Mouse (Mus musculus): ENCODE measurements around the gene Dimt1.
"Not testable (repeated sequence)": the region's sequence is repeated elsewhere in the genome, so short reads cannot be mapped to it uniquely, and the experiment has no call there.

Dimt1 gene

GRCm38 (mm10) chr13:106946594-106947540 is at the start of gene Dimt1:
Gene Dimt1, plus strand, starts transcription at chr13:106947127.
- peak; percentile 94 for DNase-seq

DNA sequence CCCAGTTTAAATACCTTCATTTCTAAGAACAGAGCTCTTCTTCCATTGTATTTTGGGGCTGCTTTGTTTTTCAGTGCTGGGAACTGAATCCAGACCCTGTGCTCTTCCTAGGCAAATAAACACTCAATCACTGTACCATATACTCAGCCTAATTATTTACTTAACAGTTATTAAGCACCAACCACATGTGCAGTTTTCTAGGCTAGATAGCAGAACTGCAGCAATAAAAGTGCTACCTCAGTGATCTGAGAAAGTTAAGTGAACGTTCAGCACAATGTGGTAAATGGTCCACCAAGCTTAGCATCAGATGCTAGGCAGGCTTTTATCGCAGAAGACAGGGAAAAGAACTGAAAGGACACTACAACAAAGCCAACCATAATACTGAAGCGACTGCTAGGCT is 42.3 kb upstream of the Dimt1 start:
- no peak for DNase-seq

DNA sequence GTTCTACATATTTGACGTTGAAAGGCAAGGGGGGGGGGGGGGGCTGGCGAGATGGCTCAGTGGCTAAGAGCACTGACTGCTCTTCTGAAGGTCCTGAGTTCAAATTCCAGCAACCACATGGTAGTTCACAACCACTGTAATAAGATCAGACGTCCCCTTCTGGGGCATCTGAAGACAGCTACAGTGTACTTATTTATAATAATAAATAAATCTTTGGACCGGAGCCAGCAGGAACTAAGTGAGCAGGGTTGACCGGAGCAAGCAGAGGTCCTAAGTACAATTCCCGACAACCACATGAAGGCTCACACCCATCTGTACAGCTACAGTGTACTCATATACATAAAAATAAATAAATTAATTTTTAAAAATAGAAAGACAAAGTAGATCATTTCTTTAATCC is 41.8 kb upstream of the Dimt1 start:
- not testable (repeated sequence) for DNase-seq

- DNase-seq = no peak
Observed at GRCm38 (mm10) chr13:106907273-106907672, 39.7 kb upstream of the Dimt1 start.

DNA sequence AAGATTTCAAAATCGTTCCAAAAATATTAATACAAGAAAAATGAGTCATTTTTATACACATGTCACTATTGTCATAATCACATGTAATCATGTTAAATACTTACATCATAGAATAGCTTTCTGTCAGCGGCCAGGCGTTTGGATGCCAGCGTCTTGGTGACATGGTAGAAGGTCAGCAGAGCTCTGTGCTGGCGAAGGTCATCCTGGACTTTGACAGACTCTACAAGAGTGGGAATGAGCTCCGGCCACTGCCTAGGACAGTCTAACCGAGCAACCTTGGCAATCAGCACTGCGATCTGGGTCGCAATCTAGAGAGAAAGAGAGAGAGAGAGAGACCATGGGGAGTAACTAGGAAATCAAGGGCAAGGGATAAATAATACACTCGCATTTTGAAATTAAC is 36.8 kb upstream of the Dimt1 start:
- DNase-seq = no peak

DNA sequence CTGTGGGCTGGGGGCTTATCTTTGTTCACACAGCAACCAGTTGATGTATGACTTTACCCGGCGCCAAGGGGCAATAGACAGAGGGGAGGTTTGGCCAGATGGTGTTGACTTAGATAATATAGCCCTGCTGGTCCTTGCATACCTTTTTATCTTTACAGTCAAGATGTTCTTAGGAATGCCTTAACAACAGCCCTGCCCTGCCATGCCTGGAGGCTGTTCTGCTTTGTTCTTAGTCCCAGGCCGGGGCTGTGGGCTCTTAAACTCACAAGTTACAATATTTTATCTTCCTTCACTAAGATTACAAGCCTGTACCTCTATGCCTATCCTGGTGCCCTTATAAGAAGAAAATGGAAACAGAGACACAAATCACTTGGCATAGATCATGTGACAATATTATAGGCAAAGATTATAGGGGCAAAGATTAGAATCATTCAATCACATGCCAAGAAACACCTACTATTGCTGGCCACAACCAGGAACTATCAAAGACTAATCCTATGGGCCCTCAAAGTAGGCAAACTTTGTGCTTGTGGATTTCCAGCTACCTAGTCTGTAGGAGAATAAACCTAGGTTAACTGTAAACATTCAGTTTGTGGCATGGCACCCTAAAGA is 33.7 kb upstream of the Dimt1 start:
- no peak for DNase-seq

GRCm38 (mm10) chr13:106918322-106919050 is 28.4 kb upstream of the Dimt1 start:
- peak; percentile 7 for DNase-seq

GRCm38 (mm10) chr13:106925921-106926320 is 21.0 kb upstream of the Dimt1 start:
- DNase-seq = not testable (repeated sequence)

- DNase-seq = no peak
Observed at GRCm38 (mm10) chr13:106928296-106928695, 18.6 kb upstream of the Dimt1 start.

GRCm38 (mm10) chr13:106929201-106929600 is 17.7 kb upstream of the Dimt1 start:
- peak; percentile 33 for DNase-seq

DNA sequence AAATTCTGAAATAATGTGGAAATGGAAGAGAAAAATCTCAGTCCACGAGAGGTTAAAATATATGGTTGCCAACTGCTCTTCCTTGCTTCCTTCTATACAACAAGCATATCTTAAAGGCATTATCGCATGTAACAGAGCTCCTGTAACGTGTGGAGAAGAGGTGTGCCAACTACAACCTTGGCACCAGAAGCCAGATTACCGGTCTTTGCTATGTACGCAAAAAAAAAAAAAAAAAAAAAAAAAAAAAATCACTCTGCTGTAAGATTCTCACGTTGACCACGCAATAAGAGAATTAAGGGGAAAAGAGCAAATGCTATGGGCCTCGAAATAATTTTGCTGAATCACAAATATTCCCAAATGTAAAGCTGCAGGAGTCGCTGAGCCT is 11.1 kb upstream of the Dimt1 start:
- no peak for DNase-seq

DNA sequence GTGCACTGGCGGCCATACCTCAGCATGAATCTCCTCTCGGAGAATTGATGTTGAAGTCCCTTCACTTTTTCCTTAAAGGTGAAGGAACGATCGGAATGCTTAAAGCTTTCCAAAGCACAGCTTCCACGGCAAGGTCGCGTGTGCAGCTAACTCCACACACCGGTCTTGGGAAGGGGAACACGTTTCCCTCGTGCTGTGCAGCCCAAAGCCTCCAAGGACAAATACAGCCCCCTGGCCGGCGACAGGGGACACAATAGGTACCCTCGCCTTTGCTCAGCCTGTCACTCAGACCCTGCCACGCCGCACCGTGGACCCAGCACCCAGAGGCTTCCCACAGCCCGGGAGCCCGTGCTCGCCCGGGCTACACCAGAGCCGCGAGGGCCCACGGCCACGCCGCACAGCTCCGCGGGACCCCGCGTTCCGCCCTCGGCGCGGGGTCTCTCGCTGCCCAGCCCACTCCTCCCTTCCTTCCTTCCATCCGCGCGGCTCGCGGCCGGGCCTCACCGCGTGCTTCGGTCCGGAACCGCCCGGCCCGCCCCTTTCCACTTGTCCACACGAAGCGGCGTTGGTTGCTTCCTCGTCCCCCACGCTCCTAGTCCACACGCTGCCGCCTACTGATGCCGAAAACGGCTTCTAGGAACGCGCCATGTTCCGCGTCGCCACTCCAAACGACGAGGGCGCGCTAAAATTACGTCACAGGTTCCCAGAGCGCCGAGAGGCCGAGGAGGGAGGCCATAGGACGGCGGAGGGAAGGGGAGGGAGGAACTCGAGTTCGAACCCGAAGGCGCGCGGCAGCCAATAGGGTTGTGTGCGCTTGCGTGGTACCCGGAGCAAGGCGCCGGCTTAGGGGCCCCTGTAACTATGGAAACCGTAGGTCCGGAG is 10.4 kb upstream of the Dimt1 start, which contains the start of gene Ipo11:
Ipo11 (minus strand) TSS at position 703 of the 882 bp plus-strand sequence.
- DNase-seq = peak; percentile 92

GRCm38 (mm10) chr13:106937138-106937472 is 9.8 kb upstream of the Dimt1 start:
- no peak for DNase-seq

DNA sequence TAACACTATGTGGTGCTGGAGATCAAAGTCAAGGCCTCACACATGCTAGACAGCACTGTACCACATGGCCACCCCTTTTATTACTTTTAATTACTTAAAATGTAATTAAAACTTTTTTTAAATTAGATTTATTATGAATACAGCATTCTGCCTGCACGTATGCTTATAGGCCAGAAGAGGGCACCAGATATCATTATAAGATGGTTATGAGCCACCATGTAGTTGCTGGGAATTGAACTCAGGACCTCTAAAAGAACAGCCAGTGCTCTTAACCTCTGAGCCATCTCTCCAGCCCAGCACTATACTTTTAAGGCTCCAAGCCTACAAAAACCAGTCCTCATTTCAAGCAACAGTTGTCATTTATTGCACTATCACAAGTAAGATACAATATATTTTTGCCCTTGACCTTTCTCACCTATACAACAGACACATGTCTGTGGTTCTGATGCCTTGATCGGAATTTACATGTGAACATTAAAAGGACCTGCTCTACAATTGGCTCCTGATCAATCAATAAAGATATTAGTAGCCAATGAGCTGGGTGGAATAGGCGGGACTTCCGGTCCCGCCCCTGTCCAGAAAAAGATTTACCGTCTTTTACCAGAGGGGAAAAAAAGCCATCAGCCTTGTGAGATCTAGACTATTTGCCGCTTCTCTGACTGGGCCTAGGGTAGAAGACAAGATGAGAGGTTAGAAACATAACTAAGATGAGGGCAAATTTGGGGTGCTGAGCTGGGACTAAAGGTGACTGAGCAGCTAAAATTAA is 5.5 kb upstream of the Dimt1 start:
- no peak for DNase-seq

GRCm38 (mm10) chr13:106942721-106943120 is 4.2 kb upstream of the Dimt1 start:
- DNase-seq = no peak

GRCm38 (mm10) chr13:106945518-106945917 is 1.4 kb upstream of the Dimt1 start:
- DNase-seq = no peak

GRCm38 (mm10) chr13:106947583-106947982 is 656 bp downstream of the Dimt1 start:
- DNase-seq = no peak

DNA sequence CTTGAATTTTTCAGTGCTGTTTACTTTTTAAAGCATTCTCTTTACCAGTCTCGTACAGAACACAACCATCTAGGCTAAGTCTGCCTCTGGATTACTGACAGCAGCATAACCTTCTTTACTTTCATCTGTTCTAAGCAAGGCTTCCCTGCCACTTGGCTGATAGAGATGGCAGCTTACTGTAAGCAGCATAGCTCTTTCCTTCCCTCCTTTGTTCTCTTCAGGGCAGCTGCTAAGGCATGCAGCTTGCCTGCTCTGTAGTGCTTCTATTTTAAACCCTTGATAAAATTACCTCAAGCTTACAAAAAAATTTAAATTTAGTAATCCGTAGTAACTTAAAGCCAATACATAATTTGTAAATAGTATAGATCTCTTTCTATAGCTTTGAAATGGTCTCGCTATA is 8.0 kb downstream of the Dimt1 start:
- no peak for DNase-seq

DNA sequence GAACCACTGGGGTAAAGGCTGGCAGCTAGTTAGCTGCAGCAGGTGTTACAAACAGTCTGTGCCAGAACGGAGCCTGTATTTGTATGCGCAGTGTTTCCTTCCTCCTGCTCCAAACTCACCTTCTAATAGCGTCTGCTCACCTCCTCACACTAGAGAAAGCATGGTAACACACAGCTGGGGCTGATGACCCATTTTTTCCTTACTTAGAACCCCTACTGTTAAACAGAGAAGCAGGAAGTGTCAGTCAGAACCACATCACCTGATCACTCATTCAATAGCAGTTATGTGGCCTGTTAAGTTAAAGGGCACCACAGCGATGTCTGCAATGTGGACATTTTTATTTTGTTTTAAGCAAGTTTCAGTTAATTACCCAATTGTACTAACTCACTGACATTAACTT is 10.6 kb downstream of the Dimt1 start:
- no peak for DNase-seq

- no peak for DNase-seq
Observed at GRCm38 (mm10) chr13:106958286-106958685, 11.4 kb downstream of the Dimt1 start.

DNA sequence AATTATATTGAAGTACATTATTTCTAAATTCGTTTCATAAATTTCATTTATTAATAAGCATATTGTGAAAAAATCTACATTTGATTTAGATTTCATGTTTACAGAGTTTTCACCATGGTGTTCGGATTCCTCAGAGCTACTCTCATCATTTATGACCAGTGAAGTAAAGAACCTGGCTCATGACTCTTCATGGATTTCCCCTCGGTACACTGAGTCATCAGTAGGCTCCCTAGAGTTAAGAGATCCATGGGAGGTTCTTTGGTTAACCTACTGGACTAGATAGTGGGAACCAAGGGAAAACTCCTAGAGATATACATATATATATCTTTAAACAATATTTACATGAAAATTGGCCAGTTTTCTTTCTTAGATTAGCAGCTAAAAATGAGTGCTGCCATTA is 13.6 kb downstream of the Dimt1 start:
- DNase-seq = no peak

- DNase-seq = no peak
Observed at GRCm38 (mm10) chr13:106961496-106961895, 14.6 kb downstream of the Dimt1 start.

Measured in lung, postnatal 14 days (tissue).